Mouse (Mus musculus): Measurements from ENCODE around the gene Clic4.
"Not testable (repeated sequence)": the region's sequence is repeated elsewhere in the genome, so short reads cannot be mapped to it uniquely, and the experiment has no call there.

Clic4 gene

DNA sequence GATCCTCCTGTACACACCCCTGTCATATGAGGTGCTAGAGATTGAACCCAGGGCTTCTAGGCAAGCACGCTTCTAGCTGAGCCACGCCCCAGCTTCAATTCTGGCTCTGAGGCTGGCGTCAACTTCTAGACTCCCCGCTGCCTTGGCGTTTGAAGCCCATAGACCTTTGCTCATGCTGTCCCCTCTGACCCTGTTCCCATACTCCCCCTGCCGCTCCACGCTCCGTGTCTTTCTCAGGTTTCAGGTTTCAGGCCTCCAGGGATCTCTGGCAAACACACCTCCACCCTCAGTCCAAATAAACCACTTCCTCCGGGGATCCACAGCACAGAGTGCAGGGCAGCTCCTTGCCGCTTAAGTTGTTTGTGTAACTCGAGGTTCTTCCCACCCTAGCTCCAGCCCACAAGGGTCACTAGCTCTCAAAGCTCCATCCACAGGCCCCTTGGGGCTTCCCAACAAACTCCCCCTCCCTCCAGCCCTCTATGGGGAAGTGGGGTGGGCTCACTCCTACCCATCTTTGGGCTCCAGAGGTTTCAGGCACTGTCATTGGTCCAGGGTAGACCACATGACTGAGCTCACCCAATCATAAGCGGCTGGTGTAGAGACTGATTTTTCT is 20.0 kb upstream of the Clic4 start:
- no peak for DNase-seq (ENCODE audit: low spot score)

DNA sequence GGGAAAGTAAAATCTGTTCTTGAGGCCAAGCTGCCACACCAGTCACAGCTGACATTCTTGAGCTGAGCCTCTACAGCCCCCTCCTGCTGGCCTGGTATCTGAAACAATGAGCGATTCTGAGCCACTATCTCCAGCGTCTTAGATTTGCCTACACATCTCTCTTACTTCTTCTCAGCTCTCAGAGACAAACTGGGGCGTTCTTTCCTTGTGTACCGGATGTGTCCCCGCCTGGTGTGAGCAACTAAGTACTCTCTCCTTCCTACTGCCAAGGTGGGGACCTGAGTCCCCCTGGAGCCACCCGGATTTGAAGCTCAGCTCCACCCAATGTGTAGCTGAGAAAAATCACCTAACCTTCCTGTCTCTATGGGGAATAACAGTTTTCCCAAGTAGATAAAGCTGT is 19.2 kb upstream of the Clic4 start:
- DNase-seq (ENCODE audit: low spot score) = no peak

DNA sequence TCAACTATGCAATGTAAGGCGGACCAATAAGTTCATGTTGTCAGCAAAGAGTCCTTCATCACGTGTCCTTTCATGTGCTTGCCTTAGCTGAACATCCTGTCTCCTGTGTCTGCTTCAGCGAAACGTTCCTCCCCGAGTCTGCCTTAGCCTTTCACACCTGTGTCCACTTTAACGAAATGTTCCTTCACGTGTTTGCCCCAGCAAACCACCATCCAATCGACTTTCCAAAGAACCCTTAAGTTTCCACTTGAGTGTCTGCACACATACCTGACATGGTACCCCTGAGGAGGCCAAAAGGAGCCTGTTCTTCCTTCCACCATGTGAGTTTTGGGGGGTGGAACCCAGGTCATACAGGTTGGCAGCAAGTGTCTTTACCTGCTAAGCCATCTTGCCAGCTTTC is 18.6 kb upstream of the Clic4 start:
- no peak for DNase-seq (ENCODE audit: low spot score)

DNA sequence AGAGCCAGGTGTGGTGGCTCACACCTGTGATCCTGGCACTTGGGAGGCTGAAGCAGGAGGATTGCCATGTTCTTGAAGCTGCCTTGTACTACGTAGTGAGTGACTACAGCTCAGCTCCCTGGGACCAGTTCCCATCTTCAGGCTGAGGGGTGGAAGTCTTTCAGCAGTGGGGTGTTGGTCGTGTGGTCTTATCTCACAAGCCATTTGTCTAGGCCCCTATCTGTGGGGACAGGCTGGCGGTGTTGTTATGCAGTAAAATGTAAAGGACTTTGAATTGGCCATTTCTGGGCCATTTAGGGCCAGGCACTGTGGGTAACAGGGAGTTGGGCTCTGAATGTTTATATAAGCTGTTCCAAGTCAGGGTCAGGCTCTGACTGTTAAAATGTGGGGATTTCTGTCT is 15.4 kb upstream of the Clic4 start:
- DNase-seq (ENCODE audit: low spot score) = no peak

DNA sequence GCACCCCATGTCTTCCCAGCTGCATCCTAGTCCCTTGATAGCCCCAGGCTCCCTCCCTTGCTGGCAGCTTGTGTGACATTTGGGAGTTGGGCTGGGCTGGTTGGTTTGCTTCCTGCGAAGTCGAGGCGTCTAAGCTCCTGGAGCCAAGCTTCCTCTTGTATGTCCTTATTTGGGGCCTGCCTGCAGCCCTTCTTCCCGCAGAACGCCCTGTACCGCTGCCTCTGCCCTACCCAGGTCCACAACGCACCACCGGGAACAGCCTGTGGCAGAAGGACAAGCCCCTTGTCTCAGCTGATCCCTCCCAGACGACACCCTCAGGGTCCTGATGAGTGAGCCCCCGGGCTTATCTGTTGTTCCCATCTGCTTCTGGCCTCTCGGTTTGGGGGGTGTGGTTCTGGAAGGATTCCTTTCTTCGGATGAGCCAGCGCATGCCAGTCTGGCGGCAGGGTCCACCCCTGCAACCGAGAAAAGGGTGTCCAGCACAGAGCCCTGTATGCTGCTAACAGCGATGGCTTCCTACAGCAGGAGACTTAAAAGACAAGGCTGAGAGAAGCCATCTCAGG is 14.3 kb upstream of the Clic4 start:
- no peak for DNase-seq (ENCODE audit: low spot score)

DNA sequence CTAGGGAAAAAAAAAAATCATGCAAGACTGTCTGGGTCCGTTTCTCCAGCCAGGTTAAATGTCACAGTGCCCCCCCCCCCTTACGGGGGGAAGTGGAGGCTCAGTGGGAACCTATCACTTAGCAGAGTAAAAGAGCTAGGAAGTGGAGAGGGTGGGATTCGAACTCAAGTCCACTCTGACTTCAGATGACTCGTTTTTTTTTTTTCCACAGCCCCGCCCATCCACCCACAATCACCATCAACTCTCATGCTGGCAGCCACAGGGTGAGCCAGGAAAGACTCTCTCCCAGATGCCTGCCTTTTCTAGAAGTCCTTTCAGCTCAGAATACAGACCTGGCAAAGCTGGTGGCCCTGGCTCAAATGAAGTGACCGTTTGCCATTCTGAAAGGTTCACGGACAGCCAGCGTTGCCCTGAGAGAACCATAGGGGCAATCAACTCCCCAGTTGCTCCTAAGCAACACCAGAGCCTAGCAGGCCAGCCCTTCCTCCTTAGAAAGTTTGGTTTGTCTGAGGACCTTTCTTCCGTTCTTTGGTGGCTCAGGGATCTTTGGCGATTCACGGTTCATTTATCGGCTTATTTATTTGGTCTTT is 13.5 kb upstream of the Clic4 start:
- DNase-seq (ENCODE audit: low spot score) = no peak

DNA sequence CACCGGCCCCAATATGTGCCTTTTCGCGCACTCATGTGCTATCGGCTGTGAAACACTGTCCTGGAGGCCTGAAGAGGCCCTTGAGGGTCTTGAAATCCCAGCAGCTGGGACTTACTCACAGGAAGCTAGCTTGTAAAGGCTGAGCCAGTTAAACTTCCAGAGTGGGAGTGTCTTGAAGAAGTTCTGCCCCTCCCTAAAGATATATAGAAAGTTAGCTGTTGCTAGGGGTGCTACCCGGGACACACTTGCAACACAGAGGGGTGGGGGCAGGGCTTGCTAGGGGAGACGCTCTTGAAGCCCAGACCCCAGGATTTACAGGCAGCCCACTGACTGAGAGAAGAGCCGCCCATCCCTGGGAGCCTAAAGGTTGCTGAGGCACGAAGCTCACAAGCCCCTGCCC is 12.8 kb upstream of the Clic4 start:
- DNase-seq (ENCODE audit: low spot score) = no peak

DNA sequence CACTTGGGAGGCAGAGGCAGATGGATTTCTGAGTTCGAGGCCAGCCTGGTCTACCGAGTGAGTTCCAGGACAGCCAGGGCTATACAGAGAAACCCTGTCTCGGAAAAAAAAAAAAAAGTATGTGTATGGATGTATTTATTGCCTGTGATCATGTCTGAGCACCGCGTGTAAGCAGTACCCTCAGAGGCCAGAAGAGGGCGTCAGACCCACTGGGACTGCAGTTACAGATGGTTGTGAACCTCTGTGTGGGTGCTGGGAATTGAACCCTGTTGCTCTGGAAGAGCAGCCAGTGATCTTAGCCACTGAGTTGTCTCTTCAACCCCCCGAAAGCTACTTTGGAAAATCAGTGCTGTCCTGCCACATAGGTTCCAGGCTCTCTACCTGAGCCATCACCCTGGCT is 11.3 kb upstream of the Clic4 start:
- no peak for DNase-seq (ENCODE audit: low spot score)

DNA sequence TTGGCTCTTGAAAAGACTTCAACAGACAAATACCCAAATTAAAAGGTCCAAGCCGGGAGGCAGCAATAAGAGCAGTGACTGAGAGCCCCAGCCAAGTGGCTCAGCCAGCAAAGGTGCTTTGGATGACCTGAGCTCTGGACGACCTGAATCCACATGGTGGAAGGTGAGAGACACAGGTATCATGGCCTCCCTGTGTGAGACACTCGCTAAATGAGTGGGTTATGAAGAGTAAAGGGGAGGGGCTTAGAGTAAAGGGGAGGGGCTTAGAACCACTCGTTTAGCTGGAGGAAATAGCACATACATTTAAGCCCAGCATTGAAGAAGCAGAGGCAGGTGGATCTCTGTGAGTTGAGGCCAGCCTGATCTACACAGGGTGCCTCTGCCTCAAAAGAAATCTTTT is 10.8 kb upstream of the Clic4 start:
- no peak for DNase-seq (ENCODE audit: low spot score)

DNA sequence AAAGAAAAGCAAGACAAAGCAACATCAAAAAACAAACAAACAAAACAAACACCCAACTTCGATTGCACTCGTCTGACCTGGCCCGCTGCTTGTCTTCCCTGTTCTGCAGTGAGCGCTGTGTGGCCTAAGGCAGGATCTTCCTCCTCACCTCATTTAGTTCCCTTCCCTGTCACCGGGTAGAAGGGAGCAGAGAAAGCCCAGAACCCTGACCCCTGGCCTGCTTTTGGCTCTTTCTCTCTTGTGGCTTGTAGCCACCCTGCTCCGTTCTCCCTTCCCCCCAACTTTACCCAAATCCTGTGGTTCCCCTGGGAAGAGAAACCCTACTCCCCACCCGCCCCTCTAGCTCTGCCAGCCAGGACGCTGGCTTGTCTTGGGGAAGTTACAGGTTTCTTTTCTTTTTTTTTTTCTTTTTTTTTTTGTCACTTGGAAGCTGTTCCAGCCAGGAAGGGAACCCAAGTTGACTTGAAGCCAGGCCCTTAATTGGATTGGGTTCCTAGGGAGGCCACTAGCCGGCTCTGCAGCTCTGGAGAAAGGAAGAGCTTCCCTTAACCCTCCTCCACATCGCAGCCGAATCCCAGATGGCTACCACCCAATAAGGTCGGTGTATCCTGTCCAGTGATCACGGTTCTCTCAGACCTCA is 10.2 kb upstream of the Clic4 start:
- DNase-seq (ENCODE audit: low spot score) = no peak

DNA sequence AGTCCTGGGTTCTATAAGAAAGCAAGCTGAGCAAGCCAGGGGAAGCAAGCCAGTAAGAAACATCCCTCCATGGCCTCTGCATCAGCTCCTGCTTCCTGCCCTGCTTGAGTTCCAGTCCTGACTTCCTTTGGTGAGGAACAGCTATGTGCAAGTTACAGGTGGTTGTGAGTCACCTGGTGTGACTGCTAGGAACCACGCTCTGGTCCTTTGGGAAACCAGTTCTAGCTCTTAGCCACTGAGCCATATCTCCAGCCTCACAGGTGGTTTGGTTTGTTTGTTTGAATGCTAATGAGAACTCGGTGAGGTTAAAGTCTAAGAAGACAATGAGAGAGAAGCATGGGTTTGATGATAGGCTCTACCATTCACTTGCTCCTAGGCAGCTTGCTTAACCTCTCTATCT is 7.4 kb upstream of the Clic4 start:
- not testable (repeated sequence) for DNase-seq (ENCODE audit: low spot score)

DNA sequence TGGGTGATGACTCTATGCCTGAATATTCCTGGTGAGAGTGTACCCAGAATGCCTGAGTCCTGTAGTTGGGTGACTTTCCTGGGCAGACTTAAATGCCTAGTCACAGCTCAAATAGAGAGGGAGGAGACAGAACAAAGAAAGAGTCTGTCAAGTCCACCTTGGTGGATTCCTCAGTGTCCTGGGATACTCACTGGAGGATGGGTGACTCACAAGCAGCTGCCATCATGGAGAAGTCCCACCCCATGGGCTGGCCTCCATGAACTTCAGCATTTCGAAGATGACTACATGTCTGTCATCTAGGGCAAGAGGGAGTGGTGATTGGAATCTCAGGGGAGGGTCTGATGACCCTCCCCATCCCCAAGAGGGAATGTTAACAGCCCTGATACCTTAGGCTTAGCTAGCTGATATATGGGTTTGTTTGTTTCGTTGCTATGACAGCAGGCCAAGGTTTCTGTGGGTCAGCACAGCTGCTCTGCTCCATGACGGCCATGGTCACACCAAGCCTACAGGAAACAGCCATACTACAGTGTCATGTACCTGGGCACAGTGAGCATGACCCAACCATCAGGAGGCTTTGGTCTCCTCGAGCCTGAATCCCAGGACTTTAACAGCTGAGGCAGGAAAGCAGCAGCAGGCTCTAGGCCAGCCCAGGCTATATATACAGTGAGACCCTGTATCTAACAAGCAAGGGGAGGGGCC is 4.2 kb upstream of the Clic4 start:
- DNase-seq (ENCODE audit: low spot score) = no peak

DNA sequence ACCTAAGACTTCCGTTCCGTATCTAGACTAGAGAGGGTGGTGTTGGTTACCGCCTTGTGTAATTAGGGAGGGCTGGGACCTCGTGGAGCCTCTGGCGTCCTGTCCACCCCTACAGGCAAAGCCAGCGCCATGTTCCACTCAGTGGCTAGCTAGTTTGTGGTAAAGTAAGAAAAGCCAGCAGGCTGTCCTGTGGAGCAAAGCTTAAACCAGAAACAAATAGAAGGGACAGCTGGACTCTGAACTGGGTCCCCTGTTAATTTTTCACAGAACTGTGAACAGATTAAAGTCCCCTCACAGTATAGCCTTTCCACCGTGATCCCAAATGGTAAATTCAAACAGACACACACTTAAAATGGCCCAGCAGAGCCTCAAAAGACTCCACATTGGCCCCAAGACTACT is 2.1 kb upstream of the Clic4 start:
- DNase-seq (ENCODE audit: low spot score) = no peak

DNA sequence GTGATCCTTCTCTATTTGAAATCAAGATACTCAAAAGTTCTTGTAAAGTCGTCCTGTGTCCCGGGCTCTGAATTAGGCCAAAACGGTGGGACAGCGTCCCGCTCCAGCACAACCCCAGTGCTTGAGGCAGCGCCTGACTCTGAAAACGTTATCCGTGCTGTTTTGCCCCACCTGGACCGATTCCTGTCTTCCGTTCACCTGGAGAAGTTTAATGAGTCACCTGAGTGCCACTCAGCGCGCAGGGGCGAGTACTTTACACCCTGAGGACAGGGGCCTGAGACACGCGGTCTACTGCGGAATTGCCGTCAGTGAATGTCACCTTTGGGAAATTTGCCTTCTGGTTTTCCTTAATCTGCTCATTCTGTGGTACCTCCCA is 681 bp upstream of the Clic4 start:
- no peak for DNase-seq (ENCODE audit: low spot score)

DNA sequence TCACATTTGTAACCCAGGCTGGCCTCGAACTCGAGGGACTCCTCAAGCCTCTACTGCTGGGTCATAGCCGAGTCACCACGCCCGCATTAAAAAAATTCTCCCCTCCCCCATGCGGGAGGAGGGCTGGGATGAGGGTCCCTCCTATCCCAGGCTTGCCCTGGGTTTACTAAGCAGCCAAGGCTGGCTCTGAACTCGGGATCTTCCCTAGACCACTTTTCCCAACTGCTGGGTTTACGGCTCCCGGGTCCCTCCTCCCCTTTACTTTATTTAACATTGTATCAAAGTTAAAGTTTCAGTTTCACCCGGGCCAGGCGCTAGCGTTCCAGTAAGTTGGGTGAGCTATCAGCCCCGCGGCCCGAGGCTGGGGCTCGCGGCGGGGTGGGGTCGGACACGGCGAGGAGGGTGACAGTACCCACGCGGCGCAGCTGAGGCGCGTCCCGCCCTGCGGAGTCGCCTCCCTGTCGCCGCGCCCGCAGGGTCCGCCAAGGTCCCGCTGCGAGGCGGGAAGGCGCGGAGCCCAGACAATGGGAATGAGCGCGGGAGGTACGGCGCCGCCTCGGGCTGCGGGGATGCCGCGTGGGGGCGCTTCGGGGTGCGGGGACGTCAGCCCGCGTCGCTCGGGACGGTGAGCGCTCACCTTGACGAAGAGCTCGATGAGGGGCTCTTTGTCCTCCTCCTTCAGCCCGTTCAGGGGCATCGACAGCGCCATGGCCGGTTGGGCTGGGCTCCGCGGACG is 565 bp downstream of the Clic4 start:
- DNase-seq (ENCODE audit: low spot score) = peak; percentile 71

DNA sequence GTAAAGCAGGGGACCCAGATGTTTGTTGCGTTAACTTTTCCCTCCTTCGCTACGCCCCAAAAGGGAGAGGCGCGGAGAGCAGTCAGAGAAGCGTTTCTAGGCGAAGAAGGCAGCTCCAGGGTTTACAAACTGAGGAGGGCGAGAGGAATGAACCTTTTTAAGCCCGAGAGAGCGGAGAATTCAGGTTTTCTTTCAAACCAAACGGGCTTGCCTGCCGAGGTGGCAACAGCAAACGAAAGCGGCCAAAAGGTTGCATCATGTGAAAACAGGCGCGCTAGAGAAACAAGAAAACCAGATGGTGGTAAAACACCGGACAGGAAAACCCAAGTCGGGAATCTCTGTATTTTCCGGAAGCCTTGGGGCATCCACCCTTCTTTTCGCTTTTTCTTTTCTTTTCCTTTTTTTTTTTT is 1.2 kb downstream of the Clic4 start:
- DNase-seq (ENCODE audit: low spot score) = no peak

DNA sequence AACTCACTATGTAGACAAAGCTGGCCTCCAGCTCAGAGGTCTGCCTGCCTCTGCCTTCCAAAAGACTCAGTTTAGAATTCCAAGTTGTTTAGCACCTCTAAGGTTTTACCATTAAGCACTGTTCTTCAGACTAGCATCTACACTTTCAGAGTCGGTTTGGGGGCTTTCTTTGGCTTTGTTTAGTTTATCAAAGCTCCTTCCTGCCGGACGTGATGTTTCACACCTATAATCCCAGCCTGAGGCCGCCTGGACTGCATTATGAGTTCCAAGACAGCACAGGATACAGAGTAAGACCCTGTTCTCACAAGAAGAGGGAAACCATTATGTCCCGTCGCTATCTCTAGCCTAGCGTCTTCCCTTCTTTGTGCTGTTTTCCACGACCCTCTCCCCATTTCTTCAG is 2.1 kb downstream of the Clic4 start:
- DNase-seq (ENCODE audit: low spot score) = no peak

DNA sequence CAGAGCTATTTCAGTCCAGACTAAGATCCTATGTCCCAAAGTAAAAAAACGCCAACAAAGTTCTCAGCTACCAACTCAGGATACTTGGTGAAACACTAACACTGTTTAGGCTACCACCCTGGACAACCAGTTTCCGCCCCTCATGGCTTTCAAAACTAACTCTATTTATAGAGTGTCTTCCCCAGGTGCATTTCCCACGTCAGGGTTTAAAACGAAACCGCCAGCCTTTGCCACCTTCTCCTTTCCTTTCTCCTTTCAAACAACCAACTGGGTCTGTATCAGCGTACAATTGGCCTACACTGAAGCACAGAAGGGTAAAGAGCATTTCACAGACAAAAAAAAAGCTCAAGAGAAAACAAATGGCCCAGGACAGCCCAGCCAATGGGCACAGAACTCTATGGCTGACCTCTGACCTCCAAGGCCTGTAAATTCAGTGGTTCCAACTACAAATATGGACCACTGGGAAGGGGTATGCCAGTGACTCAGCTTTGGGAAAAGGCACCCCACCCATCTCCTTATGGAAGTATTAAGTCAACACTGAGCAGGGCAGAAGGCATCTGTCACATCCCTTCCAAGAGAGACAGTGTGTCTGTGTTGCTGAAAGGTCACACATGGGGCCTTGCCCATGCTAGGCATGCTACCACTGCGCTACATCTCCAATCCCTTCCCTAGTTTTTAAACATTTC is 2.8 kb downstream of the Clic4 start:
- no peak for DNase-seq (ENCODE audit: low spot score)

DNA sequence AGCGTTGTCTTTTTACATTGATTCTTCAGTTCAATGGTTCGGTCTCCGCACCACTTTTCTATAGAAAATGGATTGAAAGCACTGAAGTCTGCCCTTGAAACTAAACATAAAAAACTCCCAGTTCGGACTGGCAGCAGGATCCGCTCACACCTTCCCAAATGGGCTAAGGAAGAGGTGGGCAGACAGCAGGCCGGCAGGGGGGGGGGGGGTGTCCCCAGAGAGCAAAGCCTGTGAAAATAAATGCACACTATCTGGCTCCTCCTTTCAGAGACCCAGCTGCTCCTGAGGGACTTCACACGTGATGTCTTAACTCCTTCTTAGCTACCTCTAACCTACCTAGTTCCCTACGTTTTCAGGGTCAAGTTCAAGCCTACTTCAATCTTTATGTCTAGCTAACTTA is 5.1 kb downstream of the Clic4 start:
- DNase-seq (ENCODE audit: low spot score) = no peak

DNA sequence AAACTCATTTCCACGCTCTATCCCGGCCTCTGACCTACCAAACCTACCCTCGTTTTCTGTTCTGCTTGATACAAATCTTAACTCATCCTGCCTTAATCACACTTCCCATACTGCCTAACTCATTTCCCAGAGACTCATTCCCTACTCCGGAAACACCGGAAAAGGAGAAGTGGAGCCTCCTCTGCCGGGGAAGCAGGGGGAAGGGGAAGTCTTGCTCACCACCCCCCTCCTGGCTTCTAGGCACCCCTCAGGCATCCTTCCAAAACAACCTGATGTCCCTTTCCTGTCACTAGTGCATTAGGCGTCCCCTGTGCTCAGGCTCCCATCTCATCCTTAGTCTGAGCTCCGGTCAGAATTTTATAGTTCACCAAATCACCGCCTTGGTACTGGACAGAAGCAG is 5.6 kb downstream of the Clic4 start:
- DNase-seq (ENCODE audit: low spot score) = no peak

DNA sequence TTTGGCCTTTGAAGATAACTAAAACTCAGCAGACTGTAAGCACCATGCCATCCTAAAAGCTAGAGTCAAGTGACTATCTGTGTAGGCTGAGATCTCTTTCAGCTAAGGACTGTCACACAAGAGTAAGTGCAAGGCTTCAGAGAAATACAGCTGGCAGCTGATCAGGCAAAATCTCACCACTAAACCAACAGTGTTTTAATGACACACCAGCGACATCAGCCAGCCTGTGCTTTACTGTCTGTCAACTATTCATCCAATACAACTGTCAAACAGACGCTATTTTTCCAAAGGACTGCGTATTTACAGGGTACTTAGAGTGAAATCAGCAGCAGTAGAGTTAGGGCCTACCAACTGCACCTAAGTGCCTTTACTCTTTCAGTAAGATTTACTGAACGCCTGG is 12.2 kb downstream of the Clic4 start:
- no peak for DNase-seq (ENCODE audit: low spot score)

DNA sequence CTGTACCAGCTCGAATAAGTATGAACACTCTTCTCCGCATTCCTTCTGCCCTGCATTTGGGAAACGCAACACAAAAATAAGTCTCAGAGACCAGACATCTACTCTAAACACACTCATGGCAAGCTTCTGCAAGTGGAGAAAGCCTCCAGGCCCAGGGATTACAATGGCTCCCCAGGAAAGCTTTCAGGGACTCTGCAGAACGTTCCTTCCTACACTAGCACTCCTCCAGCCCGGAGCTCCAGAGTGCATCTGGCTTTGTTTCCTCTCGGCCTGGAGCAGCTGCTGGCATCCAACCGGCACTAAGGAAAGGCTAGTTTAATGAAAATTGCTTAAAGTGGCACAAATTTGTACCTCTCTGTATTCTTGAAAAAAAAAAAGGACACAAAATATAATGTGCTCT is 14.1 kb downstream of the Clic4 start:
- DNase-seq (ENCODE audit: low spot score) = no peak

Measured in retina, embryonic 14.5 days (tissue).